Mouse (Mus musculus): ENCODE results near the gene Zc3h7b.
A peak's percentile ranks its signal among the peaks of the same experiment; 100 is the strongest.

The Zc3h7b gene

GRCm38 (mm10) chr15:81792444-81792843 lies 47.6 kb downstream of the Zc3h7b start:
- no peak for DNase-seq (ENCODE audit: low spot score)

GRCm38 (mm10) chr15:81796228-81796627 lies 51.4 kb downstream of the Zc3h7b start:
- no peak for DNase-seq (ENCODE audit: low spot score)

DNA sequence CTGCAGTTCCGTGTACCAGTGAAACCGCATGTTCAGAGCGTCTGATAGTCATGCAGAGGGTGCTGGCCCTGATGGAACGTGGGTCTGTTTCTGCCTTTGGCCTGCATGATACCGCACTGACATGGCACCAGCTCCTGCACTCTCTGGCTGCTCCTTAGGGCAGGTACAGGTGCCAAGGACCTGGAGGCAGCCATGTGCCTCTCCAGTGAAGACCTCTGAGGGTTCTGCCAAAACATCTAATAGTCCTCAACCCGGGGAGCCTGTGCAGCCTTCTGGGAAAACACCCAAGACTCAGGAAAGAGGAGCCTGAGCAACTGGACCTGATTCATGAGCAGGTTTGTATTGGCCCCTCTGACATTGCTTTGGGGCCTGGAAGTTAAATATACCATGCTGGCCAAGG lies 53.0 kb downstream of the Zc3h7b start:
- no peak for DNase-seq (ENCODE audit: low spot score)

GRCm38 (mm10) chr15:81798421-81798820 lies 53.6 kb downstream of the Zc3h7b start:
- no peak for DNase-seq (ENCODE audit: low spot score)

DNA sequence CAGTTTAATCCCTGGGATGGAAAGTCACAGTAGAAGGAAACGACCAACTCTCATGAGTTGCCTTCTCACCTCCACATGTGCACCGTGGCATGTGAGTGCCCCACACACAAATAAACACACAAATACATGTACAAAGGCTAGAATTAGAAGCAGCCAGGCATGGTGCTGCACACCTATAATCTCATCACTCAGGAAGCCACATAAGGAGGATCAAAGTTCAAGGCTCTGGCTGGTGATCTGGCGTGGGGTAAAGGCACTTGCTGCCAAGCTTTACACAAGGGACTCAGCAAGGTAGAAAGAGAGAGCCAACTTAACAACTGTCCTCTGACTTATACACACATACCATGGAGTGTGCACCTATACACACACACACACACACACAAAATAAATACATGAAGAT lies 55.5 kb downstream of the Zc3h7b start:
- no peak for DNase-seq (ENCODE audit: low spot score)

- peak; percentile 100 for DNase-seq (ENCODE audit: low spot score)
Measured at GRCm38 (mm10) chr15:81802001-81802890, 57.4 kb downstream of the Zc3h7b start, which contains the start of gene Tef. Tef (plus strand) TSS chr15:81802421.

GRCm38 (mm10) chr15:81802941-81803351 lies 58.1 kb downstream of the Zc3h7b start:
- DNase-seq (ENCODE audit: low spot score), result no peak

DNA sequence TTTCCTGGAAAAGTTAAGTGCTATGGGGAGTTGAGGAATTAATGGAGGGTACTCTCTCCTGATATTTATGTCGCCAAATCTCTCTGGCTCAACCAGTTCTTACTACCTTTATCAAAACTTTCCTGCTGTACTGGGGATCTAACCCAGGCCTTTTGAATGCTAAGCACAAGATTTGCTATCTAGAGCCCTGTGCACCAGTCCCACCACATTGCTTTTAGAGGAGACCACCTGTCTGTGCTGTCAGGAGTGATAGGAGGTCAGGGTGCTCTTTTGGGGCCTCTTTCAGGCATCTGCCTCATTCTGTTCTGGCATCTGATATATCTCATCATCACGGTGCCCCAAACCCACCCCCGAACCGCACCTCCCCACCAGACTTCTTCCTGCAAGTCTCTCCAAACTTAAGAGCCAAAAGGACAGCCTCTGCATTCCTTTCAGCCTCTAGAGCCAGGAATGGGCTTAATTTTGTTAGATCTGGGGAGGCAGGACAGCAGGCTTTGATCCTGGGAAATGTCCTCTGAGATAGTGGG lies 58.6 kb downstream of the Zc3h7b start:
- DNase-seq (ENCODE audit: low spot score), result no peak

- no peak for DNase-seq (ENCODE audit: low spot score)
Measured at GRCm38 (mm10) chr15:81804172-81804571, 59.3 kb downstream of the Zc3h7b start.

GRCm38 (mm10) chr15:81804883-81805282 lies 60.0 kb downstream of the Zc3h7b start:
- no peak for DNase-seq (ENCODE audit: low spot score)

GRCm38 (mm10) chr15:81805624-81806023 lies 60.8 kb downstream of the Zc3h7b start:
- DNase-seq (ENCODE audit: low spot score), result no peak

DNA sequence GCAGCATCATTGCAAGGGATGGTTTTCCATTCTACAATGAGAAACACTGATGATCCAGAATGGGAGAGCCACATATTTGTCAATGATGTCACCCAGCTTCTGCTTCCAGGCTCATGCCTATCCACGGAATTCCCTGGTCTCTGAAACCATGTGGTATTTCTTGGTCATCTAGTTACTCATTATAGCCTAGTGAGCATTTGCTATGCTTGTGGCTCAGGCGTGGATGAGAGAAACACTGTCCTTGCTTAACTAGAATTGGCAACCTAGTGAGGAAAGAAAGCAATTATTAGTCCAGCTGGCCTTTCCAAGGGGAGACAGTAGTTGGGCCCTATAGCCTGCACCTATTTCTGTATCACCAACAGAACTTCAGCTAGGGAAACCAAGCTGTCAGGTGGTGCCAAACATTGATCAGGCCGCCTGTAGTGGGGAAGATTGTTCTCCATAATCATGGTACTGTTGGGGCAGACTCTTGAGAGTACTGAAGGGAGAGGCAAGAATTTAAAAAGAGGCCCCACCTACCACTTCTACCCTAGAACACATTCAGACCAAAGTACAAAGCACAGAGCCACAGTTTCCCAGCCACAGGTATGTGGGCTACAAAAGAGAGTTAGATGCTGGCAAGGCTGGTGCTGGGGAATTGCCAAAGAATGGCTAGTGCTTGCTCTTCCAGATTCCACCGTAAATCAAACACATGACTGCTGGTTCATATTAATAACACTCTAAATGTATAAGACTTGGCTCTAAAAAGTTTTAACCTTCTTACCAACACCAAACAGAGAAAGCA lies 62.0 kb downstream of the Zc3h7b start:
- DNase-seq (ENCODE audit: low spot score), result no peak

DNA sequence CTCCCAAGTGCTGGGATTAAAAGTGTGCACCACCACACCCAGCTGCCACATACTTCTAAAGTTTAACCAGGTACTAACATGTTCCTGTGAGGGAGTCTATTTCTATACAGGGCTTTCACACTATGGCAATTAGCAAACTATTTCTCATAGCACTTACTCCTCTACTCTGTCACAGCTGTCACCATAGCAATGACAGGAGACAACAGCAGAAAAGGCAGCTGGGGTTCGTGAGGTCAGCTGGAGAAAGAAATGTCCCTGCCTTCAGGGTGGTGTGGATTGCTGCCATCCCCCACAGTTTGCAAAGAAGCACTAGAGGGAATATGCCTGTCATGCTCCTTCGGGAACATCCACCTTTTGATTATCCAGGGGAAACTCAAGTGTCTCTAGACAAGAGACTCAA lies 63.9 kb downstream of the Zc3h7b start:
- DNase-seq (ENCODE audit: low spot score), result no peak

DNA sequence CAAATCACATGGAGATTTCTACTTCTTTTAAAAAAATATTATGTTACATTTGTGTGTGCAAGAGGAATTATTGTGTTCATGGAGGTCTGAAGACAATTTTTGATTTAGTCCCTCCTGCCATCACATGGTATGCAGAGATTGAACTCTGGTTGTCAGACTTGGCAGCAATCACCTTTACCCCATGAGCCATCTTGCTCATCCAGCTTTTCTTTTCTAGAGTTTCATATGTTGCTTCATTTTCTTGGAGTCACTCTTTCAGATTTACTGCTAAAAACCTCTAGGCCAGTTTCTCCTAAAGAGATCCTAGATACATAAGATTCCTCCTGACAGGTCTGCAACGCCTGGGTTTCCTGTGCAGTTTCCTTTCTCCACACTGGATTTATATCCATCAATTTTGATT lies 64.7 kb downstream of the Zc3h7b start:
- no peak for DNase-seq (ENCODE audit: low spot score)

GRCm38 (mm10) chr15:81810150-81810549 lies 65.3 kb downstream of the Zc3h7b start:
- DNase-seq (ENCODE audit: low spot score), result peak; percentile 90

- peak; percentile 98 for DNase-seq (ENCODE audit: low spot score)
Measured at GRCm38 (mm10) chr15:81810671-81811598, 66.1 kb downstream of the Zc3h7b start.

DNA sequence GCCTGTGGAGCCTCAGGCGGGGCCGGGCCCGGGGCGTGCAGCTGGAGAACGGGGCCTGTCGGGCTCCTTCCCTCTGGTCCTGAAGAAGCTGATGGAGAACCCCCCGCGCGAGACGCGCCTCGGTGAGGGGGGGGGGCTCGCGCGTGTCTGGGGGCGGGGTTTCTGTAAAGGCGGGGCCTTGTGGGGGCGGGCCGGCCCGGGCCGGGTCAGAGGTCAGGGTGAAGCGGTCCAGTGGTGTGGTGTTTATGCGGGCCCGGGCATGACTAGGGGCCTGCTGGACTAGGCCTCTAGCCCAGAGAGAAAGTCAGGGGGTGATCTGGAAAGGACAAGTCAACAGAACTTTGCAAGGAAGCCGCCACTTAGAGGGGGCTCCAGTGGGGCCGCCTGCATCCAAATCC lies 66.7 kb downstream of the Zc3h7b start:
- no peak for DNase-seq (ENCODE audit: low spot score)

DNA sequence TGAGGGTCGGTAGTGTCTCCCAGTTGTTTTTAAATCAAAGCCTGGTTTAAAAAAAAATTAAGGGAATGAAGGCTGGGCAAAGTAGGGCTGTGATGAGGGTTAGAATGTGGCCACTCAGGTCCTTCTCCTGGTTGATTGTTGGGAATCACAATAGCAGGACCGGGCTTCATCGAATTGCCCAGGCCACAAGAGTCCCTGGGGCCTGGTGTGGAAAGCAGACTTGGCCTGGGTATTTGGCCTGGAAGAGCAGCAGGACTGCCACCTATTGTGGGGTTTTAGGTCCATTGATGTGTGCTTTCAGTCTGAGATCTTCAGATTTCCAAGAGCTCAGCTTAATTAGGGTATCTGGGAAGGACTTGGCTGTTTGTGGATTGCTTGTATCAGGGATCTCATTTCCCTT lies 67.4 kb downstream of the Zc3h7b start:
- DNase-seq (ENCODE audit: low spot score), result no peak

- DNase-seq (ENCODE audit: low spot score), result no peak
Measured at GRCm38 (mm10) chr15:81812696-81813631, 68.1 kb downstream of the Zc3h7b start.

DNA sequence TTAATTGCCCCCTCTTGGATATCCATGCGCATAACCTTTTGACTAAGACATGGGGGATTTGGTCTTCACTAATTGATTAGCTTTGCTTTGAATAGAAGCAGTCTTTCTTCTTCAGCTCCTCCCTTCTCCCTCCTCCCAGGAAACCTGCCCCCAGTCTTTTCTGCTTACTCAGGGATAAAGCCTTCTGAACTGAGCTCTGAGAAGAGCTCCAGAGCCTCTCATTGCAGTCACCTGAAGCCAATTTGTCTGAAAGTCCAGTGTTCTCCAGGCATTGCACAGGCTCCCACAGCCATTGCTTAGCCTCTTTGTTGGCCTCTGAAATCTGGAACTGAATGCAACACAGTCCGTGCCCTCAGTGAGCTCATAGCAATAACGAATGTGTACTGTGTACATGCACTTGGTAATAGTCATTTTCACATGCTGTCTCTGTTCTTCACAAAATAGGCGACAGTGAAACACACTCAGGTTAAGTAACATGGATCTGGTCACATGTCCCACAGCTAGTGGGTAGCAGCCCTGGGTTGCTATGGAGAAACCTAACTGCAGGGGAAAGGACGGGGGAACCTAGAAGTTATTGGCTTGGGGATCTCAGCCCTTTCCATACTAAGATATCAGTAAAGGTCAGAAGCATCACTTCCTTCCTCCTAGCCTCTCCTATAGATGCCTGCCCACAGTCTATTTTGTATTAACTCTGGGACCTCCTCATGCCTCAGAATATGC lies 69.3 kb downstream of the Zc3h7b start:
- no peak for DNase-seq (ENCODE audit: low spot score)

Data from ovary, adult 18-20 months (tissue).